Mouse (Mus musculus): ENCODE measurements around the gene Gsto2.

Gene Gsto2

GRCm38 (mm10) chr19:47891562-47892312 lies 26.4 kb downstream of the Gsto2 start:
- WGBS: 81% methylated on average over 11 of the region's 11 CpGs

- 92% methylated on average over 6 of the region's 6 CpGs for WGBS
Observed at GRCm38 (mm10) chr19:47893092-47893491, 27.8 kb downstream of the Gsto2 start.

GRCm38 (mm10) chr19:47898472-47899079 lies 33.2 kb downstream of the Gsto2 start:
- 91% methylated on average over 8 of the region's 8 CpGs for WGBS

GRCm38 (mm10) chr19:47900012-47900411 lies 34.7 kb downstream of the Gsto2 start:
- 73% methylated on average over 6 of the region's 6 CpGs for WGBS

- 83% methylated on average over 10 of the region's 10 CpGs for WGBS
Observed at GRCm38 (mm10) chr19:47900558-47900957, 35.2 kb downstream of the Gsto2 start.

- WGBS: 78% methylated on average over 13 of the region's 13 CpGs
Observed at GRCm38 (mm10) chr19:47902316-47903201, 37.2 kb downstream of the Gsto2 start.

- 82% methylated on average over 4 of the region's 4 CpGs for WGBS
Observed at GRCm38 (mm10) chr19:47903679-47904078, 38.3 kb downstream of the Gsto2 start.

- 80% methylated on average over 4 of the region's 4 CpGs for WGBS
Observed at GRCm38 (mm10) chr19:47905081-47905480, 39.7 kb downstream of the Gsto2 start.

- WGBS: 90% methylated on average over 5 of the region's 5 CpGs
Observed at GRCm38 (mm10) chr19:47905603-47906002, 40.3 kb downstream of the Gsto2 start.

- 91% methylated on average over 9 of the region's 9 CpGs for WGBS
Observed at GRCm38 (mm10) chr19:47907596-47907995, 42.3 kb downstream of the Gsto2 start.

- 54% methylated on average over 6 of the region's 6 CpGs for WGBS
Observed at GRCm38 (mm10) chr19:47908961-47909371, 43.6 kb downstream of the Gsto2 start.

- 19% methylated on average over 10 of the region's 10 CpGs for WGBS
Observed at GRCm38 (mm10) chr19:47909387-47910116, 44.2 kb downstream of the Gsto2 start.

GRCm38 (mm10) chr19:47910117-47910618 lies 44.8 kb downstream of the Gsto2 start:
- WGBS: 68% methylated on average over 3 of the region's 4 CpGs

GRCm38 (mm10) chr19:47910751-47911150 lies 45.4 kb downstream of the Gsto2 start:
- 91% methylated on average over 4 of the region's 4 CpGs for WGBS

GRCm38 (mm10) chr19:47913344-47913743 lies 48.0 kb downstream of the Gsto2 start:
- WGBS: 94% methylated on average over 7 of the region's 7 CpGs

- WGBS: 96% methylated on average over 4 of the region's 4 CpGs
Observed at GRCm38 (mm10) chr19:47914191-47914590, 48.9 kb downstream of the Gsto2 start.

GRCm38 (mm10) chr19:47915251-47915650 lies 49.9 kb downstream of the Gsto2 start:
- 91% methylated on average over 4 of the region's 4 CpGs for WGBS

GRCm38 (mm10) chr19:47917396-47917795 lies 52.1 kb downstream of the Gsto2 start:
- WGBS: 52% methylated on average over 4 of the region's 4 CpGs

- WGBS: 38% methylated on average over 9 of the region's 9 CpGs
Observed at GRCm38 (mm10) chr19:47918016-47918415, 52.7 kb downstream of the Gsto2 start.

- WGBS: 7% methylated on average over 29 of the region's 29 CpGs
Observed at GRCm38 (mm10) chr19:47918455-47919101, 53.2 kb downstream of the Gsto2 start.
